Mouse (Mus musculus): Measurements from ENCODE around the gene Myo1h. TPM values are rescaled to one million over a fixed set of nuclear protein-coding genes. Genes with fewer than 3 reads are reported as not detected.

The Myo1h gene
- polyA plus RNA-seq, 1 experiment from 2014 or later: 0.40 TPM

DNA sequence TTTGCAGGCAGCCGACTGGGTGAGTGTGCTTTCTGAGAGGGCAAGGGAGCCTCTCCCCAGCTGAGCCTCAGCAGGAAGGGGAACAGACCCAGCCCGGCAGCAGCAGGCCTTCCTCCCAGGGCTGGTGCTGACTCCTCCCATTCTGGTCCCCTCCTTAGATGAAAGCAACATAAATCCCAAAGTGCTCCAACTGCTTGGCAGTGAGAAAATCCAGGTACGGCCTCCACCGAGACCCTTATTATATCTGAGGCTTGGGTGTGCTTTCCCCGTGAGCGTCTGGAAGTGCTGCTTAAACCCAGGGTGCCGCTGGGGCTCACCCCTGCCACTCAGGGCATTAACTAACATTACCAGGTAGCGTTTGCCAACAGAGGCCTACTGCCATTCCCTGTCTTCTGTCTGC lies 70.6 kb downstream of the Myo1h start:
- no peaks in the 10 kb centered on the region for H3K27me3 ChIP-seq
- CTCF ChIA-PET: interaction anchor here (1.5 to 1.9 kb wide), 4 partner anchors 11 to 49 kb away, joined by 4 to 9 read pairs (median 6); no protein-coding TSS in a partner anchor
- no peak for DNase-seq (ENCODE audit: low read depth, low spot score)
- TF ChIP-seq CTCF (IDR thresholded peaks at IDR 0.05): no peak
- in situ Hi-C loops (cut with MboI; ENCODE audit: low pct_unique_long_range_greater_than_20kb): loop anchor here (5.0 kb wide), 1 partner anchor 47 kb away; no protein-coding TSS in a partner anchor
- ATAC-seq: no peak
- POLR2A ChIA-PET: no interaction called here

GRCm38 (mm10) chr5:114360968-114361367 lies 72.0 kb downstream of the Myo1h start:
- ChIA-PET CTCF (interaction anchor here (1.7 kb wide), 1 partner anchor 9 kb away, joined by 4 read pairs; no protein-coding TSS in a partner anchor), POLR2A (no interaction called here)
- ATAC-seq (no peak), DNase-seq (ENCODE audit: low read depth, low spot score) (no peak)
- no peaks in the 10 kb centered on the region for H3K27me3 ChIP-seq
- no peak for TF ChIP-seq CTCF (IDR thresholded peaks at IDR 0.05)
- in situ Hi-C loops (cut with MboI; ENCODE audit: low pct_unique_long_range_greater_than_20kb): no loop called here

DNA sequence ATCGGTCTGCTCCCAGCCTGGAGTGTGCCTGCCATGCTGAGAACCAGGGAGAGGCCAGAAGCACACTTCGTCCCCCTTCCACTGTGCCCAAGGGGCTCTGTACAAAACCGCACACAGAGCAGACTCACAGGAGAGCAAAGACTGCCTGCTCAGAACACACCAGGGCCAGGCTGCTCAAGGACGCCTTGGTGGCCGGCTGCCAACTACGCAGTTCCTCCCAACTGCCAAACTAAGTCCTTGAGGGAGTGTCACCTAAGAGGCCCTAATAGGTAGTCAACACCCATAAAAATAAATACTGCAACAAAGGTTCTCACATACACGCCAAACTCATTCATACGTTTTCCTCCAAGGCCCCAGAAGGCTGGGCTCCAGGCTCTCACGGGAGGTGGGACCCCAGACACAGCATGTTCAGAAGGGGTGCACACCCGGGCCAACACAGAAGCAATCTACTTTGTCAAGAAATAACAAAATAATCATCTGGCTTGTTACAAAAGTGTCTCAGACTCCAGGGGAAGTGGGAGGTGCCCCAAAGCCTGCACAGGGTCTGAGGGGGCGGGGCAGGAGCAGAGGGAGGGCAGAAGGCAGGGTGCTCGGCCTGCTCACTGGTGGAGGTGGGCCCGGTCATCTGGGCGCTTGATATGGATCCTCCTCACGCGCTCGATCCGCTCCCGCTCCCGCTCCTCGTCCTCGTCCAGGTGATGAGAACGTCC lies 76.2 kb downstream of the Myo1h start:
- no peaks in the 10 kb centered on the region for H3K27me3 ChIP-seq
- in situ Hi-C loops (cut with MboI; ENCODE audit: low pct_unique_long_range_greater_than_20kb): no loop called here
- ATAC-seq (no peak), DNase-seq (ENCODE audit: low read depth, low spot score) (no peak)
- POLR2A ChIA-PET: no interaction called here
- CTCF ChIA-PET: interaction anchor here (1.2 kb wide), 1 partner anchor 8 kb away, joined by 3 read pairs; no protein-coding TSS in a partner anchor
- TF ChIP-seq CTCF (IDR thresholded peaks at IDR 0.05): no peak

- in situ Hi-C loops (cut with MboI; ENCODE audit: low pct_unique_long_range_greater_than_20kb): no loop called here
- no peak for TF ChIP-seq CTCF (IDR thresholded peaks at IDR 0.05)
- POLR2A ChIA-PET: interaction anchor here (0.7 to 1.0 kb wide), 2 partner anchors 10 to 11 kb away, joined by 3 read pairs; no protein-coding TSS in a partner anchor
- DNase-seq (ENCODE audit: low read depth, low spot score) (no peak), ATAC-seq (no peak)
- H3K27me3 ChIP-seq: no peaks in the 10 kb centered on the region
- CTCF ChIA-PET: interaction anchor here (1.0 kb wide), 1 partner anchor 10 kb away, joined by 3 read pairs; no protein-coding TSS in a partner anchor
Observed at GRCm38 (mm10) chr5:114368121-114368520, 79.2 kb downstream of the Myo1h start.

GRCm38 (mm10) chr5:114368803-114369496 lies 80.0 kb downstream of the Myo1h start:
- H3K27me3 ChIP-seq: no peaks in the 10 kb centered on the region
- no peak for TF ChIP-seq CTCF (IDR thresholded peaks at IDR 0.05)
- ChIA-PET POLR2A (no interaction called here), CTCF (interaction anchor here (1.0 kb wide), 1 partner anchor 11 kb away, joined by 3 read pairs; no protein-coding TSS in a partner anchor)
- DNase-seq (ENCODE audit: low read depth, low spot score) (no peak), ATAC-seq (no peak)
- in situ Hi-C loops (cut with MboI; ENCODE audit: low pct_unique_long_range_greater_than_20kb): no loop called here

DNA sequence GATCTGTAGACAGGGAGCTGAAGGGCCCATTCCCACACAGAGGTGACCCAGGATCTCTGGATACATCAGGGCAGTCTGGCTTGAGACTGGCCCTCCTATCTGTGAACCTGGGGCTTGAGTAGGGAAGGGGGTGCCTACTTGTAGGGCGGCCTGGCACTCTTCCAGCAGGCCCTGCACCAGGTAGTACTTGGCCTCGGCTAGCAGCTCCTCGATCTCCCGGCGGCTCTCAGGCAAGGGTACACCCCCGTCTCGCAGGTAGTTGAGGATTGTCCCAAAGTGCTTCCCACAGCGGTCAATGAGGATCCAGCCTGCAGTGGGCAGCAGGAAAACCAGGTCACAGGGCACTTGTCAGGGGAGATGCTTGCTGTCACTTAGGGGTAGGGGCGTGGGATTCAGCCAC lies 81.0 kb downstream of the Myo1h start:
- TF ChIP-seq CTCF (IDR thresholded peaks at IDR 0.05): no peak
- in situ Hi-C loops (cut with MboI; ENCODE audit: low pct_unique_long_range_greater_than_20kb): no loop called here

DNA sequence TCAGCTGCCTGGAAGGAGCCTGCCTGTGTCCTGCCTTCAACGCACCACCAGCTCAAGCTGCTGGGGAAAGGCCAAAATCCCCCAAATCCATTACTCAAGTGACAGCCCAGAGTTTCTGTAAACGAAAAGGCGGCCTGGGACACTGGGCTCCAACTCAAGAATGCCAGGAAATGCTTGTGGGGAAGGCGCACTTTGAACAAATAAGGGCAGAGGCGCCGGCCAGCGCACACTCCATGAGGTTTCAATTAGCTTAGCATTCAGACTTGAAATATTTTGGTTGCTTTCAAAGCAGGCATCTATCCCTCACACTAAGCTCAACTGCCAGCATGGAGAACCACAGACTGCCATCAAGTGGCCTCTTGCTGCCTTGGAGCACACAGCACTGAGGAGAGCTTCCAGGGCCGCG lies 81.4 kb downstream of the Myo1h start:
- in situ Hi-C loops (cut with MboI; ENCODE audit: low pct_unique_long_range_greater_than_20kb): no loop called here
- POLR2A ChIA-PET: interaction anchor here (1.2 to 1.6 kb wide), 2 partner anchors 9 to 11 kb away, joined by 5 to 7 read pairs; partner anchors contain the start of gene Kctd10

More for the DNA sequence above, 81.0 kb downstream of the Myo1h start:
- POLR2A ChIA-PET: interaction anchor here (1.2 to 1.6 kb wide), 2 partner anchors 10 to 11 kb away, joined by 5 to 7 read pairs; partner anchors contain the start of gene Kctd10
- H3K27me3 ChIP-seq: no peaks in the 10 kb centered on the region
- CTCF ChIA-PET: interaction anchor here (0.8 to 1.8 kb wide), 13 partner anchors 9 to 61 kb away, joined by 3 to 9 read pairs (median 4); partner anchors contain the start of genes Kctd10 and Ube3b
- DNase-seq (ENCODE audit: low read depth, low spot score) (no peak), ATAC-seq (no peak)

GRCm38 (mm10) chr5:114371331-114371730 lies 82.4 kb downstream of the Myo1h start:
- no peak for ATAC-seq
- no peak for TF ChIP-seq CTCF (IDR thresholded peaks at IDR 0.05)
- H3K27me3 ChIP-seq: no peaks in the 10 kb centered on the region
- DNase-seq (ENCODE audit: low read depth, low spot score): no peak
- in situ Hi-C loops (cut with MboI; ENCODE audit: low pct_unique_long_range_greater_than_20kb): no loop called here
- ChIA-PET POLR2A (interaction anchor here (1.2 kb wide), 1 partner anchor 12 kb away, joined by 3 read pairs; no protein-coding TSS in a partner anchor), CTCF (interaction anchor here (1.2 to 1.8 kb wide), 6 partner anchors 9 to 56 kb away, joined by 4 to 9 read pairs (median 5); partner anchors contain the start of genes Kctd10 and Ube3b)

More for the DNA sequence above, 81.4 kb downstream of the Myo1h start:
- ATAC-seq (peak; percentile 78), DNase-seq (ENCODE audit: low read depth, low spot score) (peak; percentile 97)
- H3K27me3 ChIP-seq: no peaks in the 10 kb centered on the region
- TF ChIP-seq CTCF (IDR thresholded peaks at IDR 0.05): no peak
- CTCF ChIA-PET: interaction anchor here (0.8 to 1.8 kb wide), 13 partner anchors 8 to 62 kb away, joined by 3 to 9 read pairs (median 4); partner anchors contain the start of genes Kctd10 and Ube3b

DNA sequence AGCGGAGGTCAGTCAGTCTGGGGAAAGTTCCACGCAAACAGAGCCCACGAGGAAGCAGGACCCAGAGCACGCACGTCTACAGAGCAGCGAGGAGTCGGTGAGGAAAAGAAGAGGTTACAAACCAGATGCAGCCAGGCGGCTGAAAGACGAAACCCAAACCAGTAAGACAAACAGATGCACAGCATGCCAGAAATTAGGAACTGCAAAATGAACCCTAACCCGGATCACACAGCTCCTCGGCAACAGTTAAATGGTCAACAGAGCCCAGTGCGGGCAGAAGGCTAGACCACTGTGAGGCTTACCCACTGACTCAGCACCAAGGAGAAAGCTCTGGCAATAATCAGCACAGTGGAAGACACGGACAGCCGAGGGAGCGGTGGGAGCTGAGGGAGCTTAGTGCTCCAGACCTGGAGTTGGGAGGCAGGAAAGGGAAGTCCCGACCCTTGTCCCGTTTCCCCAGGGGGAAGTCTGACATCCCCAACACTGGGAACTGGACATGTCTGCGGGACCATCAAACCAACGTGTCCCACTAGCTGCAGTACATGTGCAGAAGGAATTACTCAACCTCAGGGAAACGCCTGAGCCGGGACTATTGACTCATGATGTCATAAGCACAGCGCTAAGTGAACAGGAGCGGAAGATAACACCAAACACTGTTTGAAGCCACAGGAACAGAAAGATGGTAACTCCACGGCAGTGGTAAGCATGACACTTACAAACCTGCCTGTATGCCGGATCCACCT lies 82.9 kb downstream of the Myo1h start:
- TF ChIP-seq CTCF (IDR thresholded peaks at IDR 0.05): no peak
- CTCF ChIA-PET: interaction anchor here (1.2 to 1.5 kb wide), 2 partner anchors 10 to 11 kb away, joined by 3 to 5 read pairs; no protein-coding TSS in a partner anchor
- no peak for ATAC-seq
- POLR2A ChIA-PET: interaction anchor here (1.2 to 1.3 kb wide), 3 partner anchors 11 to 40 kb away, joined by 3 read pairs; no protein-coding TSS in a partner anchor
- no peaks in the 10 kb centered on the region for H3K27me3 ChIP-seq
- DNase-seq (ENCODE audit: low read depth, low spot score): no peak
- in situ Hi-C loops (cut with MboI; ENCODE audit: low pct_unique_long_range_greater_than_20kb): no loop called here
